Mouse (Mus musculus) liver, embryonic 16.5 days (tissue): ENCODE results near the gene Tex48. TPM values are rescaled to one million over a fixed set of nuclear protein-coding genes. Genes with fewer than 3 reads are reported as not detected.

Source experiments
- ATAC-seq: fragments of 200-750 bp; cut with Nextera tagmentation; 2 replicates; pipeline ENCODE4 v1.8.0; 2017; ENCODE audit warnings: low read depth, mild to moderate bottlenecking, moderate number of reproducible peaks, moderate library complexity
- H3K27ac ChIP-seq: fragments of 300-500 bp; sonication (generic); 2 replicates; pipeline ENCODE4 v1.5.1; 2014; ENCODE audit warnings: mild to moderate bottlenecking, low read length
- H3K27me3 ChIP-seq: fragments of 300-500 bp; sonication (generic); 2 replicates; pipeline ENCODE4 v1.6.1; 2014; ENCODE audit warnings: low read depth, low read length, mixed read lengths; ENCODE audit not compliant: control insufficient read depth, insufficient read depth
- H3K36me3 ChIP-seq: fragments of 300-500 bp; sonication (generic); 2 replicates; pipeline ENCODE4 v1.6.1; 2014; ENCODE audit warnings: mild to moderate bottlenecking; ENCODE audit not compliant: control insufficient read depth, insufficient read depth
- H3K4me1 ChIP-seq: fragments of 300-500 bp; sonication (generic); 2 replicates; pipeline ENCODE4 v1.6.1; 2014; ENCODE audit warnings: low read depth, low read length, mixed read lengths; ENCODE audit not compliant: control insufficient read depth
- H3K4me2 ChIP-seq: fragments of 300-500 bp; sonication (generic); 2 replicates; pipeline ENCODE4 v1.6.1; 2014; ENCODE audit warnings: low read depth, low read length, mixed read lengths
- H3K4me3 ChIP-seq: fragments of 300-500 bp; sonication (generic); 2 replicates; pipeline ENCODE4 v1.5.1; 2014; ENCODE audit warnings: low read depth, mild to moderate bottlenecking, low read length
- H3K9ac ChIP-seq: fragments of 300-500 bp; sonication (generic); 2 replicates; pipeline ENCODE4 v1.6.1; 2014; ENCODE audit warnings: low read depth, low read length
- H3K9me3 ChIP-seq: fragments of 300-500 bp; sonication (generic); replicated peaks from 2 replicates; pipeline ENCODE4 v1.6.1; 2016; ENCODE audit warnings: low read length; ENCODE audit not compliant: control insufficient read depth
- WGBS: fragments of 180-500 bp; shearing (Covaris S2); extraction: QIAGEN DNeasy Blood & Tissue Kit; methylation state at CpG from one replicate; pipeline ENCODE4 v1.1.7; 2014; ENCODE audit not compliant: insufficient replicate concordance; 5-methylcytosine and 5-hydroxymethylcytosine counted together
- polyA plus RNA-seq: library from polyadenylated mRNA; unstranded; fragments of >200 nt; fragmentation: Nextera tagmentation; extraction: Ambion mirVana; gene quantifications from 2 replicates; pipeline ENCODE4 v1.2.1, GENCODE M21; 2015

The Tex48 gene
- polyA plus RNA-seq, 1 experiment from 2014 or later = not detected

- WGBS = 54% methylated on average over 2 of the region's 2 CpGs
- Histone ChIP-seq H3K9ac (no peak overlapping the region), H3K27ac (no peak overlapping the region), H3K27me3 (no peaks in the 10 kb centered on the region), H3K36me3 (no peaks in the 10 kb centered on the region; the same call in none of the 2 replicates), H3K4me2 (no peak overlapping the region), H3K9me3 (no peaks in the 10 kb centered on the region), H3K4me1 (no peaks in the 10 kb centered on the region), H3K4me3 (no peak overlapping the region)
- peak; percentile 21; the same call in 1 of the 2 replicates for ATAC-seq
These were observed 36.0 kb downstream of the Tex48 start for GRCm38 (mm10) chr4:63586240-63586639.

GRCm38 (mm10) chr4:63585216-63585615 is 37.0 kb downstream of the Tex48 start:
- Histone ChIP-seq H3K9ac (no peak overlapping the region), H3K27me3 (no peaks in the 10 kb centered on the region), H3K9me3 (no peaks in the 10 kb centered on the region), H3K4me2 (no peak overlapping the region), H3K4me3 (no peak overlapping the region), H3K36me3 (no peaks in the 10 kb centered on the region; the same call in none of the 2 replicates), H3K27ac (no peak overlapping the region), H3K4me1 (no peaks in the 10 kb centered on the region)
- ATAC-seq = no peak
- WGBS = 78% methylated on average over 10 of the region's 10 CpGs

- ATAC-seq = no peak
- H3K9me3 ChIP-seq = no peaks in the 10 kb centered on the region
- peaks cover under 1% of the 10 kb centered on the region for H3K36me3 ChIP-seq
- H3K4me1 ChIP-seq = no peaks in the 10 kb centered on the region
- no peak overlapping the region for H3K4me3 ChIP-seq
- no peak overlapping the region for H3K27ac ChIP-seq
- no peak overlapping the region for H3K9ac ChIP-seq
- H3K4me2 ChIP-seq = no peak overlapping the region
- 64% methylated on average over 5 of the region's 5 CpGs for WGBS
- H3K27me3 ChIP-seq = no peaks in the 10 kb centered on the region
These were observed 39.6 kb downstream of the Tex48 start for GRCm38 (mm10) chr4:63582580-63582979.

DNA sequence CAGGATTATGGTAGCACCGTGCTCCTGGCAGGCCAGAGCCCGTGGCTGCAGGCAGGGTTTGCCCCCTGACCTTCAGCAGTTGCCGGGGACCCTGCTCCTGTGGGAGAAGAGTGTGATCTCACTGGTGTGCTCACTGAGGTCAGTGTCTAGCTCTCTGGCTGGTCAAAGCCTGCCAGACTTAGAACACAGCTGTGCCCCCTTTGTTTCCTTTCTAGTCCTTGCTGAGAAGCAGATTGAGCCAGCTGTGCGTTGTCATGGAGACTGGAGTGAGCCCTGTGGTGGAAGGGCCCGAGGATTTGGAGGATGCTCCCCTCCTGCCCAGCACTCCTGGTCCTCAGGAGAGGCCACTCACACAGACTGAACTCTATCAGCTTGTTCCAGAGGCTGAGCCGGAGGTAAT is 42.1 kb downstream of the Tex48 start:
- no peak overlapping the region for H3K9ac ChIP-seq
- no peak overlapping the region for H3K27ac ChIP-seq
- no peaks in the 10 kb centered on the region for H3K9me3 ChIP-seq
- H3K4me3 ChIP-seq = no peak overlapping the region
- H3K4me2 ChIP-seq = no peak overlapping the region
- H3K27me3 ChIP-seq = no peaks in the 10 kb centered on the region
- ATAC-seq = no peak
- H3K4me1 ChIP-seq = no peaks in the 10 kb centered on the region
- H3K36me3 ChIP-seq = peaks cover 3% of the 10 kb centered on the region
- 63% methylated on average over 6 of the region's 6 CpGs for WGBS

- ATAC-seq = no peak
- H3K27ac ChIP-seq = no peak overlapping the region
- H3K4me2 ChIP-seq = no peak overlapping the region
- WGBS = 72% methylated on average over 14 of the region's 14 CpGs
- H3K9ac ChIP-seq = no peak overlapping the region
- H3K27me3 ChIP-seq = no peaks in the 10 kb centered on the region
- H3K36me3 ChIP-seq = peaks cover 3% of the 10 kb centered on the region
- no peak overlapping the region for H3K4me3 ChIP-seq
- H3K4me1 ChIP-seq = no peaks in the 10 kb centered on the region
- no peaks in the 10 kb centered on the region for H3K9me3 ChIP-seq
These were observed 42.6 kb downstream of the Tex48 start for GRCm38 (mm10) chr4:63579649-63580048.

GRCm38 (mm10) chr4:63572621-63573020 is 49.6 kb downstream of the Tex48 start:
- H3K36me3 ChIP-seq = peaks cover 11% of the 10 kb centered on the region
- no peaks in the 10 kb centered on the region for H3K27me3 ChIP-seq
- 65% methylated on average over 5 of the region's 5 CpGs for WGBS
- ATAC-seq = no peak
- no peak overlapping the region for H3K9ac ChIP-seq
- no peaks in the 10 kb centered on the region for H3K4me1 ChIP-seq
- H3K4me2 ChIP-seq = no peak overlapping the region
- no peak overlapping the region for H3K4me3 ChIP-seq
- no peak overlapping the region for H3K27ac ChIP-seq
- no peaks in the 10 kb centered on the region for H3K9me3 ChIP-seq

GRCm38 (mm10) chr4:63570208-63570781 is 51.9 kb downstream of the Tex48 start:
- H3K36me3 ChIP-seq = peaks cover 8% of the 10 kb centered on the region
- no peaks in the 10 kb centered on the region for H3K27me3 ChIP-seq
- no peak overlapping the region for H3K27ac ChIP-seq
- H3K4me2 ChIP-seq = no peak overlapping the region
- no peak overlapping the region for H3K9ac ChIP-seq
- 63% methylated on average over 7 of the region's 7 CpGs for WGBS
- no peak overlapping the region for H3K4me3 ChIP-seq
- no peaks in the 10 kb centered on the region for H3K4me1 ChIP-seq
- H3K9me3 ChIP-seq = no peaks in the 10 kb centered on the region
- ATAC-seq = no peak

DNA sequence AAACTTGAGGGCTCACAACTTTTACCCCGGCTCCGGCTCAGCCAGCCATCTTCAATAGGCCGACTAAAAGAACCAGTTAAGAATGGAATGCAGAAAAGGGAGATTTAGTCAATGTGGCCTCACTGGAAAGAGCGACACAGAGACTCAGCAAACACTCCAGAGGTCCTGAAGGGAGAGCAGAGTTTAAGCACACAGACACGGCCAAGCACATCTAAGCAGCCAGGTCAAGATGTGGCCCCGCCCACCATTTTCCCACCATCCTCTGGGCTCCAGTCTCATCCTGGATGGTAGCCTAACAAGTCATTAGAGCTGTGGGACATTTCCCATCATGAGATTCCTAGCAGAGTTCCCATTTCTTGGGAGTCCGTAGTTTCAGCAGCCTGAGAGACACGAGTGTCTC is 52.9 kb downstream of the Tex48 start:
- WGBS = 70% methylated on average over 8 of the region's 8 CpGs
- Histone ChIP-seq H3K9ac (no peak overlapping the region), H3K36me3 (peaks cover 8% of the 10 kb centered on the region), H3K4me3 (no peak overlapping the region), H3K27me3 (no peaks in the 10 kb centered on the region), H3K27ac (no peak overlapping the region), H3K4me1 (no peaks in the 10 kb centered on the region), H3K4me2 (no peak overlapping the region), H3K9me3 (no peaks in the 10 kb centered on the region)
- no peak for ATAC-seq

- Histone ChIP-seq H3K27me3 (no peaks in the 10 kb centered on the region), H3K9ac (no peak overlapping the region), H3K36me3 (no peaks in the 10 kb centered on the region; the same call in 1 of the 2 replicates), H3K4me1 (no peaks in the 10 kb centered on the region), H3K4me3 (no peak overlapping the region), H3K4me2 (no peak overlapping the region), H3K27ac (no peak overlapping the region), H3K9me3 (no peaks in the 10 kb centered on the region)
- 63% methylated on average over 10 of the region's 10 CpGs for WGBS
- no peak for ATAC-seq
These were observed 54.4 kb downstream of the Tex48 start for GRCm38 (mm10) chr4:63567712-63568390.
